Mouse (Mus musculus) heart, adult 2 months (tissue): Measurements from ENCODE around the gene Smox. TPM values are rescaled to one million over a fixed set of nuclear protein-coding genes. Genes with fewer than 3 reads are reported as not detected.

ENCODE experiments used
- DNase-seq, 2 experiments: peaks; one replicate each; pipeline ENCODE4 v3.0.0; 2021
- H3K27ac ChIP-seq: fragments of 200-600 bp; 2 replicates; pipeline ENCODE4 v1.8.1; 2022
- H3K27me3 ChIP-seq: fragments of 200-500 bp; 2 replicates; pipeline ENCODE4 v1.6.1; 2012; ENCODE audit warnings: mild to moderate bottlenecking, low read length, inconsistent platforms, mixed read lengths; ENCODE audit not compliant: control insufficient read depth, insufficient read depth
- H3K36me3 ChIP-seq: fragments of 200-500 bp; 2 replicates; pipeline ENCODE4 v1.6.1; 2012; ENCODE audit warnings: low read length, inconsistent platforms; ENCODE audit not compliant: control insufficient read depth, insufficient read depth
- H3K4me1 ChIP-seq: fragments of 200-500 bp; 2 replicates; pipeline ENCODE4 v1.6.1; 2011; ENCODE audit warnings: low read length; ENCODE audit not compliant: control insufficient read depth, insufficient read depth
- H3K4me3 ChIP-seq: fragments of 200-600 bp; 2 replicates; pipeline ENCODE4 v1.8.1; 2022
- H3K79me2 ChIP-seq: fragments of 200-500 bp; replicated peaks from 2 replicates; pipeline ENCODE4 v1.6.1; 2012; ENCODE audit warnings: mild to moderate bottlenecking, inconsistent platforms, low read length, moderate library complexity, mixed read lengths; ENCODE audit not compliant: control insufficient read depth, insufficient read depth
- H3K9ac ChIP-seq: fragments of 200-500 bp; 2 replicates; pipeline ENCODE4 v1.6.1; 2012; ENCODE audit warnings: low read depth, mild to moderate bottlenecking, control low read depth, inconsistent platforms, low read length, mixed read lengths
- CTCF ChIP-seq: fragments of 200-600 bp; IDR thresholded peaks from 2 replicates; pipeline ENCODE4 v1.8.1; 2022; ENCODE audit warnings: antibody characterized with exemption, mild to moderate bottlenecking, moderate library complexity
- EP300 ChIP-seq: fragments of 200-500 bp; IDR thresholded peaks from 2 replicates; pipeline ENCODE4 v1.6.1; 2011; ENCODE audit warnings: low read depth, low read length, control low read depth; ENCODE audit not compliant: insufficient read depth
- POLR2A ChIP-seq: fragments of 200-500 bp; IDR thresholded peaks from 2 replicates; pipeline ENCODE4 v1.6.1; 2011; ENCODE audit warnings: mild to moderate bottlenecking, low read depth, low read length, control low read depth; ENCODE audit not compliant: insufficient read depth
- WGBS: fragments of 180-500 bp; shearing (Covaris S2); methylation state at CpG from one replicate; pipeline ENCODE4 v1.1.7; 2018; 5-methylcytosine and 5-hydroxymethylcytosine counted together
- intact Hi-C: fragments of 180-260 bp; cut with DNase I; formaldehyde crosslinking; loops from one replicate; pipeline ENCODE4 v1.15.1; 2025
- polyA plus RNA-seq: library from polyadenylated mRNA; depleted of rRNA; stranded (reverse); fragments of >200 nt; gene quantifications from 2 replicates; pipeline ENCODE4 v1.2.3, GENCODE M21; 2012
- total RNA-seq, 2 experiments: library from RNA; stranded (reverse); gene quantifications; 2 replicates each; pipeline ENCODE4 v1.2.3; 2021

Gene Smox
- total and polyA plus RNA-seq, 3 experiments = 23.0 to 39.8 (median 28.1) TPM

- Histone ChIP-seq H3K4me1 (peaks cover 2% of the 10 kb centered on the region; the same call in 1 of the 2 replicates), H3K79me2 (no peaks in the 10 kb centered on the region), H3K4me3 (peak overlapping the region; percentile 44), H3K27ac (no peak overlapping the region), H3K9ac (peak overlapping the region; percentile 9; the same call in 1 of the 2 replicates), H3K36me3 (no peaks in the 10 kb centered on the region), H3K27me3 (peaks cover 2% of the 10 kb centered on the region; the same call in 1 of the 2 replicates)
- no peak for DNase-seq
- intact Hi-C loops = loop anchor here (5.0 kb wide), 1 partner anchor 121 kb away; no protein-coding TSS in a partner anchor
- TF ChIP-seq EP300 (no peak), CTCF (no peak), POLR2A (no peak)
- 32% methylated on average over 27 of the region's 27 CpGs for WGBS
Measured at GRCm38 (mm10) chr2:131546308-131546700, 55.0 kb downstream of the Smox start.

GRCm38 (mm10) chr2:131546745-131547408 lies 55.6 kb downstream of the Smox start:
- no peak overlapping the region for H3K4me3 ChIP-seq
- H3K27ac ChIP-seq = no peak overlapping the region
- H3K36me3 ChIP-seq = no peaks in the 10 kb centered on the region
- peaks cover 5% of the 10 kb centered on the region for H3K4me1 ChIP-seq
- no peaks in the 10 kb centered on the region for H3K79me2 ChIP-seq
- intact Hi-C loops = loop anchor here (5.0 kb wide), 1 partner anchor 120 kb away; no protein-coding TSS in a partner anchor
- no peak for DNase-seq
- no peak overlapping the region for H3K9ac ChIP-seq
- TF ChIP-seq POLR2A (no peak), EP300 (no peak), CTCF (no peak)
- 45% methylated on average over 19 of the region's 19 CpGs for WGBS
- H3K27me3 ChIP-seq = peaks cover 2% of the 10 kb centered on the region; the same call in 1 of the 2 replicates

GRCm38 (mm10) chr2:131548330-131548729 lies 57.0 kb downstream of the Smox start:
- H3K4me1 ChIP-seq = peaks cover 7% of the 10 kb centered on the region
- no peaks in the 10 kb centered on the region for H3K79me2 ChIP-seq
- WGBS = 51% methylated on average over 2 of the region's 2 CpGs
- H3K4me3 ChIP-seq = no peak overlapping the region
- TF ChIP-seq CTCF (no peak), POLR2A (no peak), EP300 (no peak)
- no peaks in the 10 kb centered on the region for H3K36me3 ChIP-seq
- no peak overlapping the region for H3K27ac ChIP-seq
- no peak overlapping the region for H3K9ac ChIP-seq
- no peak for DNase-seq
- intact Hi-C loops = loop anchor here (5.0 kb wide), 1 partner anchor 119 kb away; no protein-coding TSS in a partner anchor
- peaks cover 2% of the 10 kb centered on the region; the same call in 1 of the 2 replicates for H3K27me3 ChIP-seq

- TF ChIP-seq CTCF (no peak), POLR2A (no peak), EP300 (no peak)
- 86% methylated on average over 5 of the region's 5 CpGs for WGBS
- H3K4me3 ChIP-seq = no peak overlapping the region
- H3K27me3 ChIP-seq = peaks cover 2% of the 10 kb centered on the region; the same call in 1 of the 2 replicates
- no peaks in the 10 kb centered on the region for H3K79me2 ChIP-seq
- H3K36me3 ChIP-seq = no peaks in the 10 kb centered on the region
- intact Hi-C loops = loop anchor here (5.0 kb wide), 1 partner anchor 118 kb away; no protein-coding TSS in a partner anchor
- peaks cover 7% of the 10 kb centered on the region for H3K4me1 ChIP-seq
- no peak overlapping the region for H3K27ac ChIP-seq
- no peak overlapping the region for H3K9ac ChIP-seq
- DNase-seq = no peak
Measured at GRCm38 (mm10) chr2:131549090-131549489, 57.8 kb downstream of the Smox start.

- WGBS = 74% methylated on average over 2 of the region's 2 CpGs
Measured at GRCm38 (mm10) chr2:131550474-131550873, 59.2 kb downstream of the Smox start.

GRCm38 (mm10) chr2:131550906-131551305 lies 59.6 kb downstream of the Smox start:
- Histone ChIP-seq H3K27me3 (peaks cover 2% of the 10 kb centered on the region; the same call in 1 of the 2 replicates), H3K4me1 (peaks cover 7% of the 10 kb centered on the region), H3K27ac (no peak overlapping the region), H3K79me2 (no peaks in the 10 kb centered on the region), H3K4me3 (no peak overlapping the region), H3K36me3 (no peaks in the 10 kb centered on the region), H3K9ac (no peak overlapping the region)
- intact Hi-C loops = loop anchor here (10.0 kb wide), 1 partner anchor 394 kb away; no protein-coding TSS in a partner anchor
- no peak for TF ChIP-seq POLR2A
- TF ChIP-seq EP300 = no peak
- TF ChIP-seq CTCF = no peak
- DNase-seq = peak; percentile 18 to 30
- WGBS = 26% methylated on average over 2 of the region's 2 CpGs

More at GRCm38 (mm10) chr2:131550474-131550873, 59.2 kb downstream of the Smox start:
- H3K27ac ChIP-seq = no peak overlapping the region
- no peaks in the 10 kb centered on the region for H3K36me3 ChIP-seq
- peaks cover 2% of the 10 kb centered on the region; the same call in 1 of the 2 replicates for H3K27me3 ChIP-seq
- DNase-seq = no peak
- intact Hi-C loops = loop anchor here (10.0 kb wide), 1 partner anchor 394 kb away; no protein-coding TSS in a partner anchor
- no peak overlapping the region for H3K9ac ChIP-seq
- no peak for TF ChIP-seq EP300
- no peak for TF ChIP-seq CTCF
- no peak for TF ChIP-seq POLR2A
- no peaks in the 10 kb centered on the region for H3K79me2 ChIP-seq
- no peak overlapping the region for H3K4me3 ChIP-seq
- H3K4me1 ChIP-seq = peaks cover 7% of the 10 kb centered on the region
